Comparison of ENCODE assay signal across 11 mouse cellular contexts in the genomic region with DNA sequence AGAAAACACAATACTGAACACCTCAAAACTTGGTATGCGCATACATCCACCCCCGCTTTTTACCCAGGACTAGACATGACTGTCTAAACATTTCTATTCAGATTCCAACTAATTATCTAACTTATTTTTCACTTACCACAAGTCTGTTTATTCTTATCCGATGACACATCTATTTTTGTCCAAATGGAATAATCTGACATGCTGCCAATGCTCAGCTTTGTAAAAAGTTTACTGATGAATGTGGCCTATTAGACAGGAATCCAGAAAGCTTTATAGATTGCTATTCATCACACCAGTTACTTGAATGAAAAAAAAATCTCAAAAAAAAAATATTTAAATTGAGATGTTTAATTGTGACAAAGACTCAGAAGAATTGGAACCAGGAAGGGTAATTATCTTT.
"Had no signal": no experiment of that assay in that cellular context is flagged by ENCODE, and none has a peak within 500 bp of the region (broad histone marks: within the 10 kb centered on the region; RNA-seq: fewer than 3 reads in every experiment).

No protein-coding gene starts in this region.

- DNase-seq: kidney, adult 8-10 months; kidney, postnatal 25 days; right cerebral cortex, postnatal 14 days had no signal

- H3K4me2 ChIP-seq: limb, embryonic 15.5 days; liver, embryonic 12.5 days; lung, embryonic 15.5 days; midbrain, embryonic 12.5 days; neural tube, embryonic 13.5 days had no signal

- H3K27me3 ChIP-seq: limb, embryonic 15.5 days; liver, embryonic 12.5 days; lung, embryonic 15.5 days; midbrain, embryonic 12.5 days; neural tube, embryonic 13.5 days had no signal

- H3K4me1 ChIP-seq: limb, embryonic 15.5 days; liver, embryonic 12.5 days; lung, embryonic 15.5 days; midbrain, embryonic 12.5 days; neural tube, embryonic 13.5 days had no signal

- H3K4me3 ChIP-seq: left cerebral cortex, adult 2 months; limb, embryonic 15.5 days; liver, embryonic 12.5 days; lung, embryonic 15.5 days; midbrain, embryonic 12.5 days; neural tube, embryonic 13.5 days had no signal

- H3K9ac ChIP-seq: limb, embryonic 15.5 days; liver, embryonic 12.5 days; lung, embryonic 15.5 days; midbrain, embryonic 12.5 days; neural tube, embryonic 13.5 days had no signal

- ATAC-seq: intestine, postnatal 0 days; liver, embryonic 12.5 days; midbrain, embryonic 16.5 days had no signal

- H3K36me3 ChIP-seq: limb, embryonic 15.5 days; liver, embryonic 12.5 days; lung, embryonic 15.5 days; midbrain, embryonic 12.5 days; neural tube, embryonic 13.5 days had no signal

- H3K9me3 ChIP-seq: limb, embryonic 15.5 days; liver, embryonic 12.5 days; lung, embryonic 15.5 days; midbrain, embryonic 12.5 days; neural tube, embryonic 13.5 days had no signal

- H3K27ac ChIP-seq: left cerebral cortex, adult 2 months; limb, embryonic 15.5 days; liver, embryonic 12.5 days; lung, embryonic 15.5 days; midbrain, embryonic 12.5 days; neural tube, embryonic 13.5 days had no signal
